Mouse (Mus musculus) neutrophil, adult 65 days (primary cell): Measurements from ENCODE around the gene Vmn2r6. TPM values are rescaled to one million over a fixed set of nuclear protein-coding genes. Genes with fewer than 3 reads are reported as not detected.

Experiments
- total RNA-seq: library from RNA; stranded (reverse); gene quantifications from 2 replicates; pipeline ENCODE4 v1.2.4, GENCODE M21; 2023

Gene Vmn2r6
- not detected in 2 replicates for total RNA-seq

DNA sequence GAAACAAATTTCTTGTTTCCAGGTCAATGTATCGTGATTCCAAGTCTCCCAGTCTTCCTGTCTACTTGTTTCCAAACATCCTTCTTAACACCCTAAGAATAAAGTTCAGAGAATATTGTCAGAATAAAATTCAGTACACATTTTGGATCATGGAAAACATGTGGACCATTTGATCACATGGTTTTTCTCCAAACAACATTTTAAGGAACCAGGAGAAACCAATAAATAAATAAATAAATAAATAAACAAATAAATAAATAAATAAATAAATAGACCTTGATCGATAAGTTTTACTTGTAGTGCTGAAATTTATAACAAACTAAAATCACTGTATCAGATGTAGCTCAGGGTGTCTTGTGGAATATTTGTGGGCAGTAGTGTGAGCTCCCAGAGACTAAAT lies at the start of gene Vmn2r6:
TSS of gene Vmn2r6 (minus strand) at position 101 of the 400 bp plus-strand sequence.

DNA sequence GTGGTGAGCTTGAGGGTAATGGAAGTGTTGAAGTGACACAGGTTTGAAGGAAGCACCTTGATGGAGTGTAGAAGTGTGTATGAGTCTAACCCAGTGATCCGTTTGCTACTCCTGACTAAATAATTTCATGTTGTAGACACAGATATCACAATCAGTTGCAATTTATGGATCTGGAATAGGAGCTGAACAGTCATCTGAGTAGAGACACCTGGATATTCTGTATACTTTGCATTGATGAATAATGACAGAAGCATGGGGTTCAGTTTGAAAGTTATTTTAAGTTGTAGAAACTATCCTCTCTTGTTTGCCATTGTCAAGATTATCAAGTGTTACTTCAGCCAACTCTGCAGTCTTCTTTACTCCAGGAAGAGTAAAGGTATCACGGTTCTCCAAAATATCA lies 55.9 kb downstream of the Vmn2r6 start, which contains the start of gene Vmn2r5:
TSS of gene Vmn2r5 (minus strand) at position 101 of the 400 bp plus-strand sequence.

Other genes starting within 250 kb of the Vmn2r6 start
- gene Vmn2r4, start 150.5 kb downstream of the Vmn2r6 start, total RNA-seq: not detected in 2 replicates
- gene Vmn2r5, start 56.0 kb downstream of the Vmn2r6 start, total RNA-seq: not detected in 2 replicates